8 mouse cellular contexts compared by ENCODE assay signal in the genomic region with DNA sequence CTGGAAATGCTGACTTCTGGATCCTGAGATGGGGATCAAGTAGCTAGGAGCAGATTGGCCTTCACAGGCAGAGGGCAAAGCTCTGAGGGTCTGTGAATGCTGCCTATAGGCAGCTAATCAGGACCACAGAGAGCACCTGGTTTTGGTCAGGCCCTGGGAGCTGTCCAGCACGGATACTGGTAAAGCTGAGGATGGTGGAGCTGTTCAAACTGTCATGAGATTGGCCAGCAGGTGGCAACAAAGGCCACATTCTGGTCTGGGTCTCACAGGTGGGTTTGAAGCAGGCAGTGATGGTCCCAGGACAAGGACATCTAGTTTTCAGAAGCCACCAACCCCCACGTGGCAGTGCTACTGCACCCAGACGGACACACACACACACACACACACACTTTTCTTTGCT. TPM values are rescaled to one million over a fixed set of nuclear protein-coding genes. Genes with fewer than 3 reads are reported as not detected.
A peak's percentile ranks its signal among the peaks of the same experiment; 100 is the strongest.
DNase-seq lines count a peak whose midpoint lies in the region; ATAC-seq and TF ChIP-seq lines count a peak whose summit lies in the region.

No protein-coding gene starts in this region.

- H3K27me3 ChIP-seq in kidney, adult 2 months (replicated peaks; ENCODE audit: control insufficient read depth, insufficient read depth, low read length), result no peaks in the 10 kb centered on the region
- no peaks in the 10 kb centered on the region for H3K27me3 ChIP-seq in lung, embryonic 16.5 days (ENCODE audit: control insufficient read depth, insufficient read depth, low read depth, low read length)

- H3K9me3 ChIP-seq in lung, embryonic 16.5 days (ENCODE audit: control insufficient read depth, low read length), result no peaks in the 10 kb centered on the region; the same call in 1 of the 2 replicates

- no peak for TF ChIP-seq POLR2A in kidney, adult 2 months (IDR thresholded peaks at IDR 0.05; ENCODE audit: low read depth, low read length)

- intact Hi-C loops in left cerebral cortex, postnatal 10 days (cut with DNase I), result no loop called here

- ATAC-seq in erythroblast, adult 5-6 weeks (replicated peaks; ENCODE audit: low FRiP score, poor library complexity, severe bottlenecking), result peak; percentile 71; the same call in 1 of the 2 replicates
- peak; percentile 76 for ATAC-seq in lung, embryonic 16.5 days (ENCODE audit: low read depth)

- no peaks in the 10 kb centered on the region for H3K4me1 ChIP-seq in kidney, adult 2 months (ENCODE audit: control insufficient read depth, insufficient read depth, low read length)
- H3K4me1 ChIP-seq in lung, embryonic 16.5 days (replicated peaks; ENCODE audit: control insufficient read depth, insufficient read depth, low read length), result no peaks in the 10 kb centered on the region

- no peak overlapping the region for H3K9ac ChIP-seq in lung, embryonic 16.5 days (ENCODE audit: low read length)

- H3K36me3 ChIP-seq in kidney, adult 2 months (ENCODE audit: control insufficient read depth, insufficient read depth, low read length), result no peaks in the 10 kb centered on the region; the same call in 1 of the 2 replicates
- H3K36me3 ChIP-seq in lung, embryonic 16.5 days (ENCODE audit: control insufficient read depth, insufficient read depth, low read length), result 0 out of 2 replicates have a peak, but pooled peaks cover 7% of the 10 kb centered on the region

- WGBS in kidney, adult 2 months, result 14% methylated on average over 3 of the region's 3 CpGs
- WGBS in lung, embryonic 16.5 days, result 9% methylated on average over 3 of the region's 3 CpGs

- peak; percentile 31 to 69 for DNase-seq in left cerebral cortex, postnatal 10 days (ENCODE audit: extremely low spot score in 1 of 2, low spot score in 2 of 2)
- no peak for DNase-seq in left cerebral cortex, adult 9 months (ENCODE audit: low spot score in 2 of 2)
- DNase-seq in ZHBTc4 (ENCODE audit: low read depth, low spot score), result peak; percentile 93
- peak; percentile 29 for DNase-seq in kidney, adult 2 months
- peak; percentile 72 for DNase-seq in retina, embryonic 14.5 days (ENCODE audit: low spot score)
- DNase-seq in natural killer cell, adult 2 months (ENCODE audit: low spot score in 2 of 2), result no peak

- H3K27ac ChIP-seq in kidney, adult 2 months (ENCODE audit: insufficient read depth, low read depth, low read length), result no peak overlapping the region
- H3K27ac ChIP-seq in lung, embryonic 16.5 days (ENCODE audit: low read length), result no peak overlapping the region

- H3K4me2 ChIP-seq in lung, embryonic 16.5 days (ENCODE audit: low read depth, low read length), result no peak overlapping the region

- peak; percentile 52 for TF ChIP-seq CTCF in kidney, adult 2 months (conservative IDR thresholded peaks at IDR 0.05; ENCODE audit: insufficient read depth, insufficient read length, low read depth, low read length)

- no peak overlapping the region for H3K4me3 ChIP-seq in kidney, adult 2 months (ENCODE audit: insufficient read depth, low read depth, low read length)
- H3K4me3 ChIP-seq in lung, embryonic 16.5 days (ENCODE audit: low read length), result no peak overlapping the region

RNA-seq across cellular contexts. Expression of a gene that starts 54.3 kb away (rescaled TPM):
- total RNA-seq in left cerebral cortex, postnatal 10 days (2021), result 10 to 100 TPM; 38.1 to 44.9 TPM
- total RNA-seq in erythroblast, adult 5-6 weeks (2015; ENCODE audit: low replicate concordance), result 10.2 and 19.9 TPM in 2 replicates
- total RNA-seq in erythroblast, adult 5-6 weeks (2017; ENCODE audit: low replicate concordance), result 16.8 and 33.9 TPM in 2 replicates
- polyA plus RNA-seq in kidney, adult 2 months (2012; rRNA removed), result 18.1 and 18.6 TPM in 2 replicates
- polyA plus RNA-seq in lung, embryonic 16.5 days (2015; fragmentation: Nextera tagmentation; extraction: Ambion mirVana), result 29.7 and 34.1 TPM in 2 replicates

Comparison
In these comparisons a context has a peak if more than half of its experiments do, and no peak if none do; other contexts are left out.
1. DNase-seq: peak in left cerebral cortex, postnatal 10 days (2 of 2), ZHBTc4 (single experiment), kidney, adult 2 months (single experiment) and retina, embryonic 14.5 days (single experiment); none in left cerebral cortex, adult 9 months (0 of 2) and natural killer cell, adult 2 months (0 of 2).